Mouse (Mus musculus) cerebellum, adult 8-10 months (tissue): Measurements from ENCODE around the gene Hsd17b12.

Experiments used
- DNase-seq: peaks from one replicate; pipeline ENCODE4 v3.0.0; 2022

Hsd17b12 gene

DNA sequence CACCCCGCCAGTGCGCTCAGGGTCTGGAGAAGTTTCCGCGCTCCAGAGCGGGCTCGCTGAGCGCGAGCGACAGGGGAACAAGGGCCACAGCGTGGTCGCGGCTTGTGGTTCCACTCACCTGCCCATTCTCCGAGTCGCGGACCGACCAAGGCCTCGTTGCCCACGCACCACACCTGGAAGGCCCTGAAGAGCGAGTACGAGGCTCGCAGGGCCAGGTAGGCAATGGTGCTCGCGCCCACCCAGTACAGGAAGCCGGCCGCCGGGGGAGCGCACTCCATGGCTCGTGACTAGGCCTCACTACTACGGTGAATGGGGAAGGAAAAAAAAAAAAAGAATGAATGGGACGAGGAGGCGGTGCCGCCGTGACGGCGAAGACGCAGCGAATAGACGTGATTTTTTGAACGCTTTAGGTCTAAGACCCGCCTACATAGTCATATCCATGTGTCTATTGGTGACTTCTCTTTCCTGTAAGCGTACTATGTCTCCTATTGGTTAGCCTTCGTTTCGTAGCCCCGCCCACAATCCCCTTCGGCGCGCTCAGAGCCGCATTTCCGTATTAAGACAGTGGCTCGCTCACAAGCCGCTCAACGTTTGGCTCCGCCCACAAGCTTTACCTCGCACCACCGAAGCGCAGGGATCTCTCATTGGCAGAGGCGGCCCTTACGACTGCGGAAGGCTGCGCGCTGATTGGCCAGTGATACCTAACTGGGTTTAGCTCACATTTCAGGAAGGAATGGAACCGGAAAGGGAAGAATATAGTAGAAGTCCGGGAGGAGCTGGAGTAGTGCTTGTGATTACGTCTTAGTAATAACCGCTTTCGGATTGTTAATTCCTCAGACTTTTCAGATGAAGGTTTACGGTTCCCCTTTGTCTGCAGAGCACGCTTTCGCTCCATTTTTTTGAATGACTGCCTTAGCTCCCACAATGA lies at the start of gene Hsd17b12:
Gene Hsd17b12 (minus strand): TSS at position 373 of the 928 bp plus-strand sequence.
- DNase-seq: peak; percentile 99

DNA sequence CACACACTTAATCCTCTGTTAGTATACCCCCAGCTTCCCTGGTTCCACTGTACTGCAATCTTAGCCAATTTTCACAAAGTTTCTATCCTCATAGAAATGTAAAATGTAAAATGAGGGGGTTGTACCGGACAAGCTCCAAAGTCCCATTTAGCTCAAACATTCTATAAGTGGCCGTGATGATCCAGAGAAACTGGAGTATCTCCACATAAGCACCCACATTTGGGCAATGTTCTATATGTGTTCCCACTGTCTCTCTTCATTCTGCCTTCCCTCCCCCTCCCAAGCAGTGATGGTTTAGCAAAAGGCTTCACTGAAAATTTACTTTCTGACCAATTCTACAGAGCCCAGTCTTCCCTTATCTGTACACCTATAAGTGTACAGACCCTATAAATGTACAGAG lies 27.1 kb upstream of the Hsd17b12 start:
- no peak for DNase-seq

DNA sequence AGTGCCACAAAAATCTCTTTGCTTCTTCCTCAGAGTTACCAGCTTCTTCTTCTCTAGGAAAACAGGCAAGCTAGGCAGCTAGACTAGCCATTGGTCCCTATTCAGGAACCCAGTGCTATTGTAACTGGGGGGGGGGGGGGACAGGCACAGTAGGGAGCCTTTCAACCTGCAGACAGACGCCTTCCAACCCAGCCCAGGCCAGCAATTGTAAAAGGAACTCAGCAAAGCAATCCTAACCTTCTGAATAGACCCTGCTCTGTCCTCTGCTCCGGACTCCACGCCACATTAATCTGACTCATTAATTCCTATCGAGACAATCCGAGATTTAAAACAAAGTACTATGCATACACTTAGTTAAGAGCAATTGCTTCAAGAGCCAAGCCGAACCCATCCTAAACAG lies 26.4 kb upstream of the Hsd17b12 start:
- no peak for DNase-seq

DNA sequence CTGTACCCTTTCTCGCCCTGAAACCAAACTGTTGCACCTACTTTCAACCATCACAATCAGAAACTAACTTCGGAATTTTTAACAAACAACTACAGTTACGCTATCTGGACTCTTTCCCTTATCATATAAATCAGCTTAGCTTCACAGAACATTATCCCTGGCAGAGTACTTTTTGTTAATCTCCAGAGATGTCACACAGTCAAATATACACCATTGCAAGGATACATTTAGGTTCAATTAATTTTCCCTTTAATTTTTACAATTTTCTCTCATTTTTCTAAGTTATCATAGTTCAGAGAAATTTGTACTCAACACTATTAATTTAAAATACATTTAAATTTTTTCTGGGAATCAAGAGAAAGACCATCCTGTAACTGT lies 21.3 kb upstream of the Hsd17b12 start:
- DNase-seq: no peak

DNA sequence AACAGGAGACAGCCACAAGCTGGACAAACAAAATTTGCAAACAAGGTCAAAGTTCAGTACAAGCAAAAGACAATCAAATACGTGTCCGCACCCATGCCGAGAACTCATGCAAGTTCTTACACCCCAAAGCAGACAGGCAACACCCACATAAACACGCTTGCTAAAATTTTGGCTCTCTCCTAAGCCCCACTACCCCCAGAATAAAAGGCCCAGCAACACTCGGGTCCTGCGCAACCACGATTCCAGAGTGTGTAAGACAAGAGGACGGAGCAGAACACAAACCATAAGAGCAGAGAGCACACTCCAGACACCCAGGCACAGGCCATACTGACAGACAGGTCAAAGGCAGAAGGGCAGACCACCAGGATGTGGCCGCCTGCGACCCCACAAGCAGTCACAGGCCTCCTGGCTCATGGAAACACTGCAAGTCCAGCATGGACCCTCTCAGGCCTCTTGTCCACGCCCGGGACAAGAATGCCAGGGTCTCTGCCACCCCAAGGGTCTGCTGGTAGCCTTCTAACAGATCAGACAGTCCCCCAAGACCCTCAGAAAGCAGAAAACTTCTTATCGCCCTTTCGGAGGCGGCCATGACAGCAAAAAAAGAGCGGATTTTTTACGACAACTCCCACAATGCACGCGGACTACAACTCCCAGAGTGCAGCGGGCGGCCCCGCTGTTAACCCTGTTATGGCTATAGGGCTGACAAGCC lies 20.7 kb upstream of the Hsd17b12 start:
- DNase-seq: peak; percentile 83

DNA sequence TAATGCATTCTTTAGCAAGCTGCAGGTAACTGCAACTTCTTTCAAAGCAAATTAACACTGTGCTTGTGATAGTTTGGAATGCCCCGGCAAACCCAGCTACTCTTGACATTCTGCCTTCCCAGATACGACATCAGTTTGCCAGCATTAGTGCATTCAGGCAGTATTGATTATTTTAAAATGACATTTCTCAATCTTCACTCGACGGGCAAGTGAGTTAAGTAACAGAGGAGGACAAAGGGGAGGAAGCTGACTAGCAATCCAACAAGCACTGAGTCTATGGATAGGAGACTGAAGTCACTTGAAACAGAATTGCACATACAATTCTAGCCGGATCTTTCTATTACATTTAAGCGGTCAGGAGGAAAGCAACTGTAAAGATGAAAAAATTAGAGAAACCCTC lies 19.5 kb upstream of the Hsd17b12 start:
- no peak for DNase-seq

DNA sequence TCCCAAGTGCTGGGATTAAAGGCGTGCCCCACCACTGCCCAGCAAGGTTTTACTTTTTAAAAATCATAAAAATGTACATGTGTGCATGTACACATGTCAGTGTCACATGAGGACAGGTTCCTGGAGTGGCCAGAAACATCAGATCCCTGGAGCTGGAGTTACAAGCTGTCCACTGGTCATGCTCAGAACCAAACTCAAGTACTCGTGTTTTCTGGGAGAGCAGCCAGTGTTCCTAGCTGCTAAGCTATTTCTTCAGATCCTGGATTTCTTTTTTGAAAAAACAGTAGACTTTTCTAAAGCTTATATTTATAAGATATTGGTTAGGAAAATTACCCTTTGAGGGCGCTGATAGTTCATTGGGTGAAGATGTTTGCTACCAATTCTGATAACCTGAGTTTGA lies 18.6 kb upstream of the Hsd17b12 start:
- no peak for DNase-seq

DNA sequence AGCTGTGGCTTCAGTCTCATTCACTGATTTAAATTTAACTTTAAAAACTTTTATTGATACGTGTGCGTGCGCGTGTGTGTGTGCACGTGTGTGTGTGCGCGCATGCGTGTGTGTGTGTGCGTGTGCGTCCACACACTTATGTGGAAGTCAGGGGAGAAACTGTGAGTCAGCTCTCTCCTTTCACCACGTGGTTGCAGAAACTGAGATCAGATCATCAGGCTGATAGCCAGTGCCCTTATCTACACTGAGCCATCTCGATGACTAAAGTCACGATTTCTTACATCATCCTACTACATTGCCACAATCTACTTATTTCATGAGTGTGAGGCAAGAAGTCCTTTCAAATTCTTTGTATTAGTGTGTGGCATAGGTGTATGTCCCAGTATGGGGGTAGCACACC lies 15.8 kb upstream of the Hsd17b12 start:
- DNase-seq: no peak

DNA sequence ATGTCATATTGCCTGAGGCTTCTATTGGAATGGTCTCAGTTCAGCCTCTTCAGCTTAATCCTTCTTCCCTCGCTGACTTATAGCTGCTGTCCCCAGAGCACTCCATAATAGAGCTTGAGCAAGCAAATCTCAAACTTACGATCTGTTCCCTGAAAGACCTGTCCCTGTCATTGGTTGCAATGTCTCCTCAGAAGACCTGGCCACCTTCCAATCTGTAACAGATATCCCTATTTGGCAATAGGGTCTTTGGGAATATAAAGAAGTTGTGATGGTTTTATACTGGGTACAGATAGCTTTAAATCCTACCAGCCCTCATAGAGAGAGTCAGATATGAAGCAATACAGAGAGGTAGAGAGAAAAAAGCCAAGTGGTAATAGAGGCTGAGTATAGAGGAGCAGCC lies 5.4 kb upstream of the Hsd17b12 start:
- no peak for DNase-seq

DNA sequence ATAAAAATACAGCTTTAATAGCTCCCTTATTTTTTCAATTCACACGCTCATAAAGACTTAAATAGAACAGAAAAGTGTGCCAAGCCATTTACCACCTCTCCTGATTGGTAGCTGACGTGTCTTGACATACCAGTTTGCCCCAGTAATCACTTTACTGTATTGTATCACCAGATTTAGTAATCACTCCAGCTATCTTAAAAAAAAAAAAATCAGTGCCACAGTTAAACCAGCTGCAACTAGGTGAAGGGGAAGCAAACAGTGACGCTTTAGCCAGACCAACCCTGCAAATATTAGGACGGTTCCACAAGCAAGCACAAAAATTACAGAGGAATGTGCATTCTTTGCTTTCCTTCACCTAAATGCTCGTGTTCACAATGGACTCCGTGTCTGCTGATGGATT lies 4.4 kb upstream of the Hsd17b12 start:
- no peak for DNase-seq

DNA sequence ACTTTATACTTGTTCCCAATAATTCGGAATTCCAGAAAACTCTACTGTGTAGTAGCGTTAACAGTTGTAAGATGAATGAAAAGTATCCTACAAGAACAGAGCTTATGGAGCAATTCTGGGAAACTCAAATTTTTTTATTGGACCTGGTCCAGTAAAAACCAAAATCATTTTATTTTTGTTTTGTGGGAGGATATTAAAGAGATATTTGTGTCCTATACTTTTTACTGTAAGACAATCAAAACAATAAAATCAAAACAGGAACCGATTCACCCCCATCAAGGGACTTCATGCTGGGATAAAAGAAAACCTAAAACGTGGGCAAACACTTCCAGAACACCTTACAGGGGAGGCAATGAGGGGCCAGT lies 738 bp upstream of the Hsd17b12 start:
- DNase-seq: no peak

DNA sequence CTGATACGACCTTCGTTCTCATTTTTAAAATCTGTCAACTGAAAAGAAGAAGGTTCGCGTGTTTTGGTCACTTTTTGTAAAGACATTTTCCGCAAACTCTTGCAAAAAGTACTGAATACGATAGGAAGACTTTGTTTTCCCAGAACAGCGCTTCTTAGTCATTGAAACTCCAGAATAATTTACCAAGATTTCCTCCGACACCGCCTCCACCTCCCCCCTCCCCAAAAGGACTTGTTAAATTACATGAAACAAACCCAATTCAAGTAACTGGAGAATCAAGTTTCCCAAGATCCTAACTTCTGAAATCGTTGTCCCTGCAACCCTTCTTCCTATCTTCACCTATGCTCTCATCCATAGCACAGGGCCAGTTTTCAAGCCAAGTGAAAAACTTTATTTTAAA lies 713 bp downstream of the Hsd17b12 start:
- DNase-seq: no peak

DNA sequence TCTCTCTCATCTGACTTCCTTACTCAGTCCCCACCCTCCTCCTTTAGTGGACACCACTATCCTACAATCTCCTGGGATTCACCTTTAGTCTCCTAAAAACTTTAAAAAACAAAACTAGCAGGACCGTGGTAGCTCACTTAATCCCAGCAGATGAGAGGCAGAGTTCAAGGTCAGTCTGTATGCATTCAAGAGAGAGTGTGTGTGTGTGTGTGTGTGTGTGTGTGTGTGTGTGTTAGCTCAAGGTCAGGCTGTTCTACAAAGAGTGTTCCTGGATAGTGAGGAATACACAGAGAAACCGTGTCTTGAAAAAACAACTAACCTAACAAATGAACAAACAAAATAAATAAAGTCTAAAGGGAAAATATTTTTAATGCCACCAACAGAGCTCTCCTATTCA lies 12.6 kb downstream of the Hsd17b12 start:
- DNase-seq: no peak

DNA sequence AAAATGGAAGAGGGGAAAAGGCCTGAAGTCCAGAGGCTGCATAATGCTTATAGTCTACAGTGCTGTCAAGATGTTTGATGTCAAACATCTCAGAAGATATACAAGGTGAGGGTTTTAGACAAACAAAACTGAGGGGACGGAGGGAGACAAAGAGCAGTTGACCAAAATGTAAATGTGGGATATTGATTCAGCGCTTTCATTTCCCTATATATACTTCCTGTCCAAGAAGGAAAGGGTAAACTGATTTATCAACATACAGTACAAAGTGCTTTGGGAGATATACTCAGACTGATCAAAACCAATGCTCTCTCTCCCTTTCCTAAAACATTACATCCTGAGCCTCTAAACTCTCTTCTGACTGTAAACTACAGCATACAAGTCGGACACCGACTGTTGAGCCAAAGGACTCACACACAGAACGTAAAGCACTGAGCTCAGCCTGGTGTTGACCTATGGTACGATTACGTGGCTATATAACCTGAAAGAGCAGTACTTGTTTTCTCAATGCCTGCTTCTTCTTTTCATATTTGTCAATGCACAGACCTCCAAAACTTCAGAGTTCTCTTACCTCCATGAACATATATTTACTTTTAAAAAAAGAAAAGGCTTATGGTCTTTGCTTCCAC lies 13.1 kb downstream of the Hsd17b12 start:
- DNase-seq: no peak

DNA sequence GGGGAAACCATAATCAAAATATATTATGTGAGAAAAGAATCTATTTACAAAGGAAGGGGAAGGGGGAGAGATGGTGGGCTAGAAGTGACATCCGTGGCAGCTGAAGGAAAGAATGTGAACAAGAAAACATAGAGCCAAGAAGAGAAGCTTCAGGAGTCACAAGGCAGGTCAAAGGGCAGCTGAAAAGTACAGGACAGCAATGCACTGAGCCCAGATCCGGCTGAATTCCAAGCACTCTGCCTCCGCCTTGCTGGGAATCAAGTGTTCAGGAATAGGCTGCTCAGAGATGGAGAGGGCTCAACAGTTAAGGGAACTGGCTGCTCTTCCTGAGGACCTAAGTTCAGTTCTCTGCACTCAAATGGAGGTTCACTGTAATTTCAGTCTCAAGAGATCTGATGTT lies 16.5 kb downstream of the Hsd17b12 start:
- DNase-seq: no peak

DNA sequence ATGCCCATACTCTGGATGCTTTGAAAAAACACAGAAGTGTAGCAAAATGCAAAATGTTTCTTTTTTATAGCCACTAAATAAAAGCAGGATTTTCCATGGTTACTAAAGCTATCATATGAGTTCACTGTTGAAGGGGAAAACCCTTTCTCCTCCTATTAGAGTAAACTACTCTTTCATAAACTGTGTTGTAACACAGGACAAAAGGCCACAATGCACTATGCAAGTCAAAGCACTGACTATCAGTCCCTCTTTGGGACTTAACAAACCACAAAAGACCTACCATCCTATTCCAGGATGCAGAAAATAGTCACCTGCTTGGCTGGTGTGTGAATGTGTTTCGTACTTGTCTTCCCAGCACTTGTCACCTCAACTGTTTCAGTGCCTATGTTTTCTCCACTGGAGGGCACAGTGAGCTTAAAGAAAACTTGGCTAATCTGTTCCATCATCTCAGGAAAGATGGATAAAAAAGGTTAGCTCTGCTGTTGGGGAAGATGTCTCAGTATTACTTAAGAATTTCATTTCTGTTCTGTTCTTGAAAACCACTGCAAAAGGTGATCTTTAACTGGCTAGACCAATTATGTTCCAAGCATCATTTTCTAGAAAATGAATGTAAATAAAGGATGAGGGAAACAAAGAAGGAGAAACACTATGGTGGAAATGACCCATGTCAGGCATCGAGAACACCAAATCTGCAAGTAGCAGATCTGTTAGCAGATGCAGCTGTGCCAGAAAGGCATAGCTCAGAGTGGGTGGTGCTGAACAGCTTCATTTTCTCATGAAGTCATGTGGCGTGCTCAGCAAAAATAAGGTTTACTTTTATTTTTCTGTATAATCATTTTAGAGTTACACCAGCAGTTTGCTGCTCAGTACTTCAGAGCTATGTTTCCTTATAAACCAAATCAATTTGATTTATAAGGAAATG lies 19.0 kb downstream of the Hsd17b12 start:
- no peak for DNase-seq

DNA sequence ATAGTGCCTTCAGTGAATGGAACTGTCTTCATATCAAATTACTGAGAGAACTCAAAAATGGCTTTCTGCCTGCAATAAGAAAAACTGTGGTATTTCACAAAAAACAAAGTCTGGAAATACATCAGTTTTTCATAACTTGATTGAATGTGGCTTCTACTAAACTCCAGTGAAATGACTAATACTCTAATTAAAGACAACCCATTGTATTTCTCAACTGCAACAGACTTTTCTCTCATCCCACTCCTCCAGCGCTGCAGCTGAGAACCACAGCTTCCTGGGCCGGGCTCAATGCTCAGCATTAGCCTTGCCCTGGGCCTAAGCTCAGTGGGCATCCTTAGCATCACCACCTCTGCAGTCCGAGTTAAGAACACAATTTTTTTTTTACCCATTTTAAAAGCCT lies 20.9 kb downstream of the Hsd17b12 start:
- DNase-seq: no peak

DNA sequence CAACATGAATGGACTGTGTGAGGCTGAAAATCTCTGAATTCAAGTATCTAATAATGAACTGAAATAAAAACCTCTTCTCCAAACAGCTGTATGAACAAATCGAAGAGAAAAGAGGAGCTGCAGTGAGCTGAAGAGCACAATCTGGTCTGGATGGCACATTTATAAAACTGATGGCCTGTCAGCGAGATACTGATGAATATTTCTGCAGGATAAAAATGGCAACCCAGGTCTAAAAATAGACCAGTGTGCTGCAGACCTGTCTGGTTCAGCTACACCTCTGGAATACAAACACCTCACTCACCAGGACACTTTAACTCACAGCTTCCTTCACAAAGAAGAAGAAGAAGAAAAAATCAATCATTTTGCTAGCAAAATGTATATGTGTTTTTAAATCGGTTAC lies 29.3 kb downstream of the Hsd17b12 start:
- no peak for DNase-seq

DNA sequence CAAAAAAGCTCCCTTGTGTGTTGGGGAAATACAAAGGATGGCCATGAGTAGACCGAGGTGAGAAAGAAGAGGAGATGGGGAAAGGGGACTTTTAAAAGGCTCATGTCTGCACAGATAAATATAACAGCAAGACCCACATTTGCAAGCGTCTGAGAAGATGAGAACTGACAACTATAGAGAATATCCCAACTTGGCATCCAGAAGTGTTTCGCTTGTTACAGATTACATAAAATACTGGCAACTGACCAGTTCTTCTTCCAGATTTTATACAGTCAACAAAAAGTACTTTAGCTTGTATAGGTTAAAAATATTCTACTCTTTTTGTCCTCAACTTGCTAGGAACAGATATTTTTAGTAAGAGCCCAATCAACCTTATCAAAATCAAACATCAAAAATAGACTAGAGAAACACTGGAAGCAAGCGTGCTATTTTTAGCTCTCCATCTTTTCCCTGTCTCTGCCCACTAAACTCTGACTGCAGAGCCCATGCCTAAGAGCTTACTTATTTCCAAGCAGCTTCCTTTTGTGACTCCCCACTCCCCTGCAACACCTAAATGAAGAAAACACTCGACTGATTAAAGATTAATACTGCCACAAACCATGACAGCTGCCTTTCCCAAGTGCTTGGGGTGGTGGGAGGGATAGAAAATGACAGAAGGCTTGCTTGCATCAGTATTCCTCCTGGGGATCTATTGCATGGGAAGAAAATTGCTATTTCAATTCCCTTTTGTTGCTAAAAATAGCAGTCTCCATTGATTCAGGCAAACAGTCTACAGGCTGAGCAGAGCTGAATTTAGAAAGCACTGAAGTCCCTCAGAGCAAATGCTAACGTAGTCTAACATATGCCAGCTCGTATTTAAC lies 35.4 kb downstream of the Hsd17b12 start:
- DNase-seq: peak; percentile 39

DNA sequence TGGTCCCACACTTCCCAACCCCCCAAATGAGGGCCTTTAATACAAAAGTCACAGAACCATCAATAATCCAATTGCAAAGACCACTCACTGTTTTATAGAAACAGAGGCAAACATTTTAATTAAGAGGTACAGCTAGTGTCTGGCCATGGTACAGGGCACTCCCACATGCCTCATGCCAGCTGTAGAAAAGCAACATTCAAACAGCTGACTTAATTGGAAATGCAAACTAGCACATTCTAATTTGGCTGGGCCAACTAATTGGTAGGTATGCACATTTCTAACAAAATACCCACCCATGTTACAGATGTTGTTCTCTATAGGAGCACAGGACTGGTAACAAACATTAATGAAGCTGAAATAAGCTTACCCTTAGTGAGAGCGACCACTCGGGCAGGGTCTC lies 54.0 kb downstream of the Hsd17b12 start:
- no peak for DNase-seq

DNA sequence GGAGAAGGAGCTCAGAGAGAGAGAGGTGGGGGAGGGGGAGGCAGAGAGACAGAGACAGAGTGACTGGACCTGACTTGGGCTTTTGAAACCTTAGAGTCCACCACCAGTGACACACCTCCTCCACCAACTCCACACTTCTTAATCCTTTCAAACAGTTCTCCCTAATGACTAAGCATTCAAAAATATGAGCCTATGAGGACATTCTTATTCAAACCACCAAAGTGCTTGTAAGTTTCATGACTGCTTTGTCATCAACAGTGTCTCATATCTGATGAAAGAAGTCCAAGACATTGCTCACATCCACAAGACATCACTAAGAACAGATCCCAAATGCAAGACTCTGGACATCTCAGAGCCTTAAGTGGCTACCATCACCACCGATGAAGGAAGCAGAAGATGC lies 67.9 kb downstream of the Hsd17b12 start:
- no peak for DNase-seq

DNA sequence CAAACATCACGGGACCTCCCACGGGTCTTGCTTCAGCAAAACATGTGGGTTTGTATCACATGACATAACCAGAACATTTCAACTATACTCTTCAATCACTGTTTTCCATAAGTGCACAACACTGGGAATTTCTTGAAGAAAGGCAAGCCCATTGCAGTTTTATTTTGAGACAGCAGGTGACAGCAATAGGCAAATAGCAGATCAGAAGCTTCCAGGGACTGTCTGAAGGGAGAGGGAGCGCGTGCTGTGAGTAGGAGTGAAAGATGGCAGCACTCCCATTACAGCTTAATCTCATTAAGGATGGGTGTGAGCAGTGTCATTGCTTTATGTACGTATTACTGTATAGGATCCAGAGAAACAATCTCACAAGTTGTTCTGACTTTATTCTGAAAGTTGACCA lies 88.3 kb downstream of the Hsd17b12 start:
- DNase-seq: no peak
